Comparison of ENCODE assay signal across 14 mouse cellular contexts in genomic region chr4:62933798-62934197, GRCm38 (mm10). TPM values are rescaled to one million over a fixed set of nuclear protein-coding genes. Genes with fewer than 3 reads are reported as not detected.
DNase-seq lines count a peak whose midpoint lies in the region; ATAC-seq and TF ChIP-seq lines count a peak whose summit lies in the region.
"Had no signal": no experiment of that assay in that cellular context is flagged by ENCODE, and none has a peak within 500 bp of the region (broad histone marks: within the 10 kb centered on the region; RNA-seq: fewer than 3 reads in every experiment).

No protein-coding gene starts in this region.

- H3K9ac ChIP-seq in kidney, postnatal 0 days (ENCODE audit: low read depth, low read length) = no peak overlapping the region
- no peak overlapping the region for H3K9ac ChIP-seq in kidney, embryonic 14.5 days (ENCODE audit: low read depth, low read length)
- H3K9ac ChIP-seq: limb, embryonic 13.5 days had no signal

- no peak for ATAC-seq in CD4-positive, CD25-positive, alpha-beta regulatory T cell, adult 4 months
- no peak for ATAC-seq in kidney, postnatal 0 days (replicated peaks; ENCODE audit: low FRiP score, low read depth)
- ATAC-seq in kidney, embryonic 14.5 days (ENCODE audit: low FRiP score, low TSS enrichment) = no peak
- no peak for ATAC-seq in monocyte, adult 5-6 weeks (replicated peaks; ENCODE audit: insufficient number of reproducible peaks, low FRiP score, low TSS enrichment, poor library complexity, severe bottlenecking)
- ATAC-seq in activated CD4-positive, CD25-positive, alpha-beta regulatory T cell, adult 4 months = no peak
- ATAC-seq: midbrain, embryonic 16.5 days had no signal

- no peaks in the 10 kb centered on the region for H3K9me3 ChIP-seq in kidney, postnatal 0 days (replicated peaks; ENCODE audit: low read length)
- no peaks in the 10 kb centered on the region for H3K9me3 ChIP-seq in kidney, embryonic 14.5 days (ENCODE audit: control insufficient read depth, low read length)
- H3K9me3 ChIP-seq: forebrain, embryonic 10.5 days had no signal

- H3K4me3 ChIP-seq in kidney, postnatal 0 days (replicated peaks; ENCODE audit: low read depth, low read length) = no peak overlapping the region
- no peak overlapping the region for H3K4me3 ChIP-seq in kidney, embryonic 14.5 days (ENCODE audit: low read length)
- H3K4me3 ChIP-seq: forebrain, embryonic 10.5 days; limb, embryonic 13.5 days had no signal

- no peak overlapping the region for H3K27ac ChIP-seq in kidney, postnatal 0 days
- no peak overlapping the region for H3K27ac ChIP-seq in kidney, embryonic 14.5 days (ENCODE audit: low read depth, low read length)
- H3K27ac ChIP-seq: forebrain, embryonic 10.5 days; limb, embryonic 13.5 days had no signal

- no peaks in the 10 kb centered on the region for H3K36me3 ChIP-seq in kidney, postnatal 0 days (ENCODE audit: insufficient read depth, low read length)
- H3K36me3 ChIP-seq in kidney, embryonic 14.5 days (ENCODE audit: control insufficient read depth, insufficient read depth, low read length) = no peaks in the 10 kb centered on the region
- H3K36me3 ChIP-seq: forebrain, embryonic 10.5 days; limb, embryonic 13.5 days had no signal

- WGBS in kidney, postnatal 0 days = 82% methylated on average over 4 of the region's 4 CpGs
- 85% methylated on average over 4 of the region's 4 CpGs for WGBS in kidney, embryonic 14.5 days

- H3K4me2 ChIP-seq in kidney, postnatal 0 days (ENCODE audit: low read length) = no peak overlapping the region
- no peak overlapping the region for H3K4me2 ChIP-seq in kidney, embryonic 14.5 days (replicated peaks; ENCODE audit: low read depth, low read length)
- H3K4me2 ChIP-seq: limb, embryonic 13.5 days had no signal

- no peaks in the 10 kb centered on the region for H3K4me1 ChIP-seq in kidney, postnatal 0 days (replicated peaks; ENCODE audit: insufficient read depth, low read length)
- no peaks in the 10 kb centered on the region for H3K4me1 ChIP-seq in kidney, embryonic 14.5 days (ENCODE audit: control insufficient read depth, insufficient read depth, low read length)
- H3K4me1 ChIP-seq: forebrain, embryonic 10.5 days had no signal

- DNase-seq in CD4-positive, CD25-positive, alpha-beta regulatory T cell, adult 2 months (ENCODE audit: low read depth, low spot score) = peak; percentile 13
- DNase-seq in kidney, postnatal 0 days (ENCODE audit: low spot score) = no peak
- peak; percentile 27 for DNase-seq in thymus, postnatal 14 days
- DNase-seq in thymus, postnatal 0 days (ENCODE audit: low spot score) = no peak
- DNase-seq: cerebellum, adult 2 months; lung, postnatal 4 days had no signal

- H3K27me3 ChIP-seq in kidney, postnatal 0 days (ENCODE audit: insufficient read depth, low read length) = no peaks in the 10 kb centered on the region
- no peaks in the 10 kb centered on the region for H3K27me3 ChIP-seq in kidney, embryonic 14.5 days (ENCODE audit: control insufficient read depth, insufficient read depth, low read length)
- H3K27me3 ChIP-seq: limb, embryonic 13.5 days had no signal

- peak; percentile 38; the same call in 1 of the 2 replicates for TF ChIP-seq CTCF in kidney, postnatal 0 days (IDR thresholded peaks at IDR 0.05; ENCODE audit: low read depth)

RNA-seq across cellular contexts. Expression of gene Zfp618, which starts 31.6 kb away (rescaled TPM):
- polyA plus RNA-seq in CD4-positive, CD25-positive, alpha-beta regulatory T cell, adult 4 months (2017; shearing (Covaris generic)) = under 1 TPM in 1 of 2 experiments, not detected in 1; 0.11 TPM
- 26.6 and 27.6 TPM in 2 replicates for polyA plus RNA-seq in kidney, postnatal 0 days (2015; fragmentation: Nextera tagmentation; extraction: Ambion mirVana)
- polyA plus RNA-seq in kidney, embryonic 14.5 days (2014; fragmentation: Nextera tagmentation; extraction: Ambion mirVana) = 31.5 and 41.1 TPM in 2 replicates
- polyA plus RNA-seq in thymus, postnatal 0 days (2015; fragmentation: Nextera tagmentation; extraction: Ambion mirVana) = 1.4 and 1.7 TPM in 2 replicates
- total RNA-seq in monocyte, adult 5-6 weeks (2017) = 0.10 to 0.57 TPM in 2 of 3 replicates, not detected in the other
- polyA plus RNA-seq in activated CD4-positive, CD25-positive, alpha-beta regulatory T cell, adult 4 months (2017; shearing (Covaris generic)) = under 1 TPM in 1 of 2 experiments, not detected in 1; 0.20 TPM
- total RNA-seq: neutrophil, adult 5-6 weeks had no signal

Comparison
In these comparisons a context has a peak if more than half of its experiments do, and no peak if none do; other contexts are left out.
1. DNase-seq: peak in CD4-positive, CD25-positive, alpha-beta regulatory T cell, adult 2 months (single experiment) and thymus, postnatal 14 days (single experiment); none in kidney, postnatal 0 days (single experiment) and thymus, postnatal 0 days (single experiment).
2. RNA of gene Zfp618, which starts 31.6 kb away (polyA plus RNA-seq): 31.5 to 41.1 TPM in kidney, embryonic 14.5 days and 26.6 to 27.6 TPM in kidney, postnatal 0 days; 1.4 to 1.7 TPM in thymus, postnatal 0 days, 0.20 TPM in activated CD4-positive, CD25-positive, alpha-beta regulatory T cell, adult 4 months and 0.11 TPM in CD4-positive, CD25-positive, alpha-beta regulatory T cell, adult 4 months; every median in the first group is over 10 times any median in the second.